Mouse (Mus musculus): ENCODE data around the gene Phlda2. TPM values are rescaled to one million over a fixed set of nuclear protein-coding genes. Genes with fewer than 3 reads are reported as not detected.

The Phlda2 gene
- total and polyA plus RNA-seq, 3 experiments, result not detected

DNA sequence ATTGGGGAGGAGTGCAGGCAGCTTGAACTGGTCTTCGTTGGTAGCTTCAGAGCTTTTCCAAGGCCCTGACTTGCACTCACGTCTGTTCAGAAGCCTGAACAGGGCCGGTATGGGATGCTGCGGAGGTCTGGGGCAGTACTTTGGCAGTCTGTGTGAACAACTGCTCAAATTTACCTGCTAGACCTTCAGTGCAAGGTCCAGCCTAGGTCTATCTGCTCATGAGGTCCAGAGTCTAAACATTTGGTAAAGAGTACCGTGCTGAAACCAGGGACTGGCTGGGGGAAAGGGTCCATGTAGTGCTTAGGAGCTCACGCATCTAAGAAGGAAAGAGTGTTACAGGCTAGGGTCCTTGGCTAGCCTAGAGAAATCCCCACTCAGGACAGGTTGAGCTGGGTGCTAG lies 13.2 kb downstream of the Phlda2 start (continued):
- TF ChIP-seq CHD1 (IDR thresholded peaks at IDR 0.05; ENCODE audit: low read depth, low read length), result no peak
- TF ChIP-seq BHLHE40 (IDR thresholded peaks at IDR 0.05; ENCODE audit: low read depth, low read length), result no peak

DNA sequence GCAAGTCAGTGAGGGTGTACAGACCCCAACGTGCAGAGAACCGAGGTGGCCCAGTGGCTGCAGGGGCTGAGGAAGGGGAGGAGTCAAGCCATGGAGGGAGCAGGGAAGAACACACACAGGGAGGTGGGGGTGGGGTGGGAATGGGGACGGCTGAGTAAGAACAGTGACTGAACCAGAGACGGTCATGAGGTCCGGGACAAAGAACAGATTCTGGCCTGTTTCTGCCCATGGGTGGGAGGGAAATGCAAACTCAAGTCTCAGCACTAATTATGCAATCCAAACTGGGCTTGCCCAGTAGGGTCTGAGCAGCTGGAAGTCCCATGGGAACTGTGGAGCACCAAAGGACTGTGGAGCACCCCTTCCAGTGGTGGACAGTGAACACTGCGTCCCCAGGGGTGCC lies 20.4 kb downstream of the Phlda2 start:
- in situ Hi-C loops (cut with MboI; ENCODE audit: low pct_ligation_motif_present, low pct_unique_long_range_greater_than_20kb, low sequenced_read_pairs) (no loop called here), dilution Hi-C loops (cut with MboI; ENCODE audit: extremely low pct_ligation_motif_present, extremely low pct_unique_long_range_greater_than_20kb, low sequenced_read_pairs) (no loop called here)
- no peak overlapping the region for H3K4me2 ChIP-seq (ENCODE audit: insufficient read depth, low read depth, poor library complexity, severe bottlenecking)
- no peak overlapping the region for H3K9ac ChIP-seq (ENCODE audit: insufficient read depth, low read depth)
- no peak overlapping the region for H3K4me3 ChIP-seq (replicated peaks in 1 of 3; ENCODE audit: low read depth in 2 of 3, low read length in 2 of 3, poor library complexity in 1 of 3)
- no peaks in the 10 kb centered on the region for H3K9me3 ChIP-seq (replicated peaks; ENCODE audit: low read length)
- H3K4me1 ChIP-seq (ENCODE audit: control insufficient read depth in 1 of 2, insufficient read depth in 2 of 2), result no peaks in the 10 kb centered on the region
- TF ChIP-seq CTCF (conservative IDR thresholded peaks at IDR 0.05 in 1 of 2, IDR thresholded peaks at IDR 0.05 in 1 of 2; ENCODE audit: low read depth in 2 of 2, low read length in 2 of 2) (no peak), MAFK (IDR thresholded peaks at IDR 0.05; ENCODE audit: insufficient replicate concordance, low read length) (no peak), MAX (IDR thresholded peaks at IDR 0.05; ENCODE audit: low read length) (no peak), MAZ (IDR thresholded peaks at IDR 0.05; ENCODE audit: low read depth, low read length) (no peak), SIN3A (IDR thresholded peaks at IDR 0.05; ENCODE audit: low read length) (no peak), PAX5 (IDR thresholded peaks at IDR 0.05; ENCODE audit: low read length) (no peak), MYC (IDR thresholded peaks at IDR 0.05; ENCODE audit: low read depth, low read length) (no peak), IRF4 (IDR thresholded peaks at IDR 0.05; ENCODE audit: low read depth, low read length) (no peak), JUN (IDR thresholded peaks at IDR 0.05; ENCODE audit: insufficient read depth, low read depth, low read length) (no peak), GABPA (IDR thresholded peaks at IDR 0.05; ENCODE audit: insufficient replicate concordance, low read depth, low read length) (no peak), USF1 (IDR thresholded peaks at IDR 0.05; ENCODE audit: low read depth, low read length) (no peak), RAD21 (IDR thresholded peaks at IDR 0.05; ENCODE audit: low read depth, low read length) (no peak), KAT2A (IDR thresholded peaks at IDR 0.05; ENCODE audit: insufficient replicate concordance, low read length) (no peak), NELFE (IDR thresholded peaks at IDR 0.05; ENCODE audit: low read depth, low read length) (no peak), EP300 (IDR thresholded peaks at IDR 0.05; ENCODE audit: low read length) (no peak), CHD2 (IDR thresholded peaks at IDR 0.05; ENCODE audit: low read length) (no peak)
- peaks cover 80% of the 10 kb centered on the region for H3K27me3 ChIP-seq (replicated peaks)
- no peaks in the 10 kb centered on the region for H3K36me3 ChIP-seq (replicated peaks in 1 of 2; ENCODE audit: control insufficient read depth in 1 of 2, insufficient read depth in 1 of 2, low read length in 1 of 2)
- no peak overlapping the region for H3K27ac ChIP-seq (ENCODE audit: insufficient read depth, low read depth)
- no peak for DNase-seq (ENCODE audit: extremely low read depth)
- no peaks in the 10 kb centered on the region for H3K79me2 ChIP-seq (replicated peaks; ENCODE audit: control insufficient read depth, extremely low read depth, insufficient read depth, poor library complexity, severe bottlenecking)

DNA sequence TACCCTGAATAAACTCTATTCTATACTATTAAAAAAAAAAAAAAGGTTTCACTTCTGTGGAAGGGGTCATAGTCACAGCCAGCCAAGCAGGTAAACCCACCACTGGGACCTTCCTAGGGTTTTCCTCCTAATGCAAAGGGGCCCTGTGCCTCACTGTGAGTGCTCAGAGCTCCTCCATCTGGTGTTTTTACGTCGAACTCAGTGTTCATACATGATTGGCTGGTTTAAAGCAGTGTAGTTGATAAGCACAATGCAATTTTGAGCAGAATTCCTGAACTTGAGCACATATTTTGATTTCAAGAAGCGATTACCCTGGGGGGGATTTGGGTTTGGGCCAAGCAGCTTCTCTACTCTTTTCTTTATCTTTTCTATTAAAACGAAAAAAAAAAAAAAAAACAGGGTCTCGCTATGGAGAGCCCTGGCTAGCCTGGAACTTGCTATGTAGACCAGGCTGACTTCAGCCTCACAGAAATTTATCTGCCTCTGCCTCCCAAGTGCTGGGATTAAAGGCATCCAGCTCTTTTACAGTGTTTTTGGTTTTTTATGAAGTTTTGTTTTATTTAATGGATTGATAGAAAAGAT lies 21.1 kb downstream of the Phlda2 start:
- Histone ChIP-seq H3K4me3 (replicated peaks in 1 of 3; ENCODE audit: low read depth in 2 of 3, low read length in 2 of 3, poor library complexity in 1 of 3) (no peak overlapping the region), H3K27me3 (replicated peaks) (peaks cover 80% of the 10 kb centered on the region), H3K9ac (ENCODE audit: insufficient read depth, low read depth) (no peak overlapping the region), H3K36me3 (replicated peaks in 1 of 2; ENCODE audit: control insufficient read depth in 1 of 2, insufficient read depth in 1 of 2, low read length in 1 of 2) (no peaks in the 10 kb centered on the region), H3K9me3 (replicated peaks; ENCODE audit: low read length) (no peaks in the 10 kb centered on the region), H3K79me2 (replicated peaks; ENCODE audit: control insufficient read depth, extremely low read depth, insufficient read depth, poor library complexity, severe bottlenecking) (no peaks in the 10 kb centered on the region), H3K27ac (ENCODE audit: insufficient read depth, low read depth) (no peak overlapping the region), H3K4me2 (ENCODE audit: insufficient read depth, low read depth, poor library complexity, severe bottlenecking) (no peak overlapping the region), H3K4me1 (ENCODE audit: control insufficient read depth in 1 of 2, insufficient read depth in 2 of 2) (no peaks in the 10 kb centered on the region)
- DNase-seq (ENCODE audit: extremely low read depth), result no peak
- in situ Hi-C loops (cut with MboI; ENCODE audit: low pct_ligation_motif_present, low pct_unique_long_range_greater_than_20kb, low sequenced_read_pairs), result no loop called here
- dilution Hi-C loops (cut with MboI; ENCODE audit: extremely low pct_ligation_motif_present, extremely low pct_unique_long_range_greater_than_20kb, low sequenced_read_pairs), result no loop called here
- TF ChIP-seq USF2 (conservative IDR thresholded peaks at IDR 0.05; ENCODE audit: low read depth, low read length), result no peak
- no peak for TF ChIP-seq ETS1 (conservative IDR thresholded peaks at IDR 0.05; ENCODE audit: low read depth, low read length)
- TF ChIP-seq IRF4 (IDR thresholded peaks at IDR 0.05; ENCODE audit: low read depth, low read length), result no peak
- no peak for TF ChIP-seq CHD1 (IDR thresholded peaks at IDR 0.05; ENCODE audit: low read depth, low read length)

Measured in CH12.LX (cell line).